Mouse (Mus musculus) fibroblast of lung, adult 2 months (primary cell): Measurements from ENCODE around the gene Obox8.

ENCODE experiments used
- DNase-seq: peaks from one replicate; pipeline ENCODE4 v3.0.0-alpha.2; 2011; ENCODE audit warnings: low read depth

Gene Obox8

GRCm38 (mm10) chr7:14333457-14333856, at the start of gene Obox8:
Obox8 (minus strand) TSS chr7:14333557.
- DNase-seq, result no peak

DNA sequence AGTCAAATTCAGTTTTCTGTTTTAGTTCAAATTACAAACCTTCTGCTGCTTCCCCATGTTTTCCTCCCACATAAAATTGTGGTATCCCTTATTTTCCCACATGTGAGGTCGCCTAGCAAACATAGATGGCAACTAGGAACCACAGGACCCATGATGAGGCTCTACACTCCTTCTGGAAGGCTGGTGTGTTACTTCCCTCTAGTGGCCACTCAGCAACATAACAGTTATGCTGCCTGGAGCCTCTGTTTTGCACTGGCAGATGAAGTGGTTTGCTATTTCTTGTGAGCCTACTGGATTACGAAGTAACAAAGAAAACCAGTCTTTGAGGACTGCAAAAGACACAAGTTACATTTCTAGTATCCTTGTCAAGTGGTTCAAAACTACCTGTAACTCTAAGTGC, 16.1 kb downstream of the Obox8 start:
- DNase-seq, result peak; percentile 3

DNA sequence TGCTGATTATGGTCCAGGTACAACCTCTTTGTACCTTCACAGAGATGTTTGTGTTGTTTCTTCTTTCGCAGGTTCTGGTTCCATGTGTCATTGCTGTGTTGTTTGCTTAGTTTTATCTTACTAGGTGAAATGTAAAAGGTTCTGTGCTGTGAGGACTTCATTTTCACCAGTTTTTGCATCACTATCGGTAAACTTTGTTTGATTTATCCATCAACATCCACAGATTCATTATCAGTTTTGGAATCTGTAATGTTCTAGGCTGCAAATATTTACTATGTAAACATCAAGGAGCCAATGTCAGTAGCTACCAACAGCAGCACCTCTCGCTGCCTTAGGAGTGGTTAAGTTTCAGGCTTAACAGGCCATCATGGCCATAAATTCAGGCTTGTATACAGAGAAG, 24.7 kb downstream of the Obox8 start:
- DNase-seq, result no peak

GRCm38 (mm10) chr7:14307571-14307970, 25.8 kb downstream of the Obox8 start:
- no peak for DNase-seq
